Mouse (Mus musculus) CD4-positive helper T cell, adult 2 months (primary cell): ENCODE measurements around the gene Cdk5rap3.
A peak's percentile ranks its signal among the peaks of the same experiment; 100 is the strongest.

ENCODE experiments used
- DNase-seq: peaks from one replicate; pipeline ENCODE4 v3.0.0-alpha.2; 2012; ENCODE audit warnings: low read depth, missing footprints, low spot score

Cdk5rap3 gene

GRCm38 (mm10) chr11:96899449-96900306, 16.6 kb downstream of the Cdk5rap3 start:
- DNase-seq = no peak

GRCm38 (mm10) chr11:96895886-96896285, 20.4 kb downstream of the Cdk5rap3 start:
- DNase-seq = no peak

GRCm38 (mm10) chr11:96893203-96893842, 23.0 kb downstream of the Cdk5rap3 start:
- DNase-seq = no peak

GRCm38 (mm10) chr11:96891784-96892527, 24.3 kb downstream of the Cdk5rap3 start:
- no peak for DNase-seq

- no peak for DNase-seq
Measured at GRCm38 (mm10) chr11:96886942-96887546, 29.3 kb downstream of the Cdk5rap3 start.

GRCm38 (mm10) chr11:96885901-96886340, 30.4 kb downstream of the Cdk5rap3 start:
- no peak for DNase-seq

GRCm38 (mm10) chr11:96880296-96880695, 36.0 kb downstream of the Cdk5rap3 start:
- DNase-seq = no peak

- DNase-seq = no peak
Measured at GRCm38 (mm10) chr11:96879359-96879758, 36.9 kb downstream of the Cdk5rap3 start.

- DNase-seq = no peak
Measured at GRCm38 (mm10) chr11:96878715-96879114, 37.6 kb downstream of the Cdk5rap3 start.

GRCm38 (mm10) chr11:96877071-96877470, 39.2 kb downstream of the Cdk5rap3 start:
- no peak for DNase-seq

GRCm38 (mm10) chr11:96876300-96877040, 39.8 kb downstream of the Cdk5rap3 start:
- no peak for DNase-seq

GRCm38 (mm10) chr11:96875745-96876144, 40.6 kb downstream of the Cdk5rap3 start:
- peak; percentile 74 for DNase-seq

GRCm38 (mm10) chr11:96875270-96875669, 41.0 kb downstream of the Cdk5rap3 start:
- DNase-seq = no peak

- DNase-seq = no peak
Measured at GRCm38 (mm10) chr11:96873601-96874140, 42.6 kb downstream of the Cdk5rap3 start.

GRCm38 (mm10) chr11:96872441-96873379, 43.6 kb downstream of the Cdk5rap3 start:
- no peak for DNase-seq

GRCm38 (mm10) chr11:96867149-96867548, 49.1 kb downstream of the Cdk5rap3 start:
- peak; percentile 64 for DNase-seq

GRCm38 (mm10) chr11:96863206-96863995, 52.9 kb downstream of the Cdk5rap3 start:
- no peak for DNase-seq

GRCm38 (mm10) chr11:96862534-96862933, 53.8 kb downstream of the Cdk5rap3 start:
- no peak for DNase-seq

- peak; percentile 94 for DNase-seq
Measured at GRCm38 (mm10) chr11:96861878-96862289, 54.4 kb downstream of the Cdk5rap3 start.
